Mouse (Mus musculus) mesoderm, embryonic 11.5 days (tissue): ENCODE results near the gene Hnrnph1.
A peak's percentile ranks its signal among the peaks of the same experiment; 100 is the strongest.
"Not testable (repeated sequence)": the region's sequence is repeated elsewhere in the genome, so short reads cannot be mapped to it uniquely, and the experiment has no call there.

Experiments
- DNase-seq: peaks from one replicate; pipeline ENCODE4 v3.0.0-alpha.2; 2012; ENCODE audit warnings: low read depth, low spot score

The Hnrnph1 gene

DNA sequence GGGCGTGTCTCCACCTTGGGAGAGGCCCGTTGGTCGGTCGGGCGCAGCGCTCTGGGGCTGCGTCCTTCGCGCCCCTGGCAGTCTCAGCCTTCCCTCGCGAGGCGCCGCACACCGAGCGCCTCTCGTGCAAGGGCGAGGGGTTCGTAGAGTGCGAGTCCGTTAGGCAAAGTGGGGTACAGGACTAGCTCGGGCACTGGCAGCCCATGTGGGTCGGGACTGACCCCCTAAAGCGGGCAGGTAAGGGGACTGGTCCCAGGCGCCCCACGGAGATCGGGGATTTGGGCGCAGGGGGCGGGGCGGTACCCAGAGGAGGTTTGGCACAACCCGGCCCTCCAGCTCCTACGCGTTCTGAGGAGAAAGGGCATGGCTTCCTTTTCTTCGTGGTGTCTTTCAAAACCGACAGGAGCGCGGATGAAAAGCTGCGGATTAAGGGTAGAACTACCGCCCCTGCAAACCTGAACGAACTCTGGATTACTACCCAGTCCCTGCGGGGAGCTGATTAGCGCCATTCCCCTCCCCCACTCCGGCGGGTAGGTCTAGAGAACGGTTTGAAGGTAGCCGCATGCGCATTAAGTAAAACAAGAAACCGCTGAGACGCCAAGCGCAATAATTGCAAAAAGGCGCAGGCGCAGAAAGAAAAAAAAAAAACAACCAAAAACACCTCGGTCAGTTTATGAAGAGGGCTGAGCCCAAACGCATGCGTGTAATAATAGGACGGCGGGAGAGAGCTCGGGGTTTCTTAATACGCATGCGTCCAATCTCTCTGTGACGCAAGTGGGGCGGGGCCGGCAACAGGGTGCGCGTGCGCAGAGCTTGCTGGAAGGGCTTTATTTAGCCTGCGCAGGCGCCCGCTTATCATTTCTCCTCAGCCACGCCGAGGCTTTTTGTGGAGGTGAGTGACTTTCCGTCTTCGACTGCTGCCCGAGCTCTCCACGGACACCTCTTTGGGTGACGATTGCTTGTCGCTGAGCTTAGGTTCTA is at the start of gene Hnrnph1:
Gene Hnrnph1, plus strand, starts transcription at position 80 of the 981 bp plus-strand sequence.
- DNase-seq = peak; percentile 99

DNA sequence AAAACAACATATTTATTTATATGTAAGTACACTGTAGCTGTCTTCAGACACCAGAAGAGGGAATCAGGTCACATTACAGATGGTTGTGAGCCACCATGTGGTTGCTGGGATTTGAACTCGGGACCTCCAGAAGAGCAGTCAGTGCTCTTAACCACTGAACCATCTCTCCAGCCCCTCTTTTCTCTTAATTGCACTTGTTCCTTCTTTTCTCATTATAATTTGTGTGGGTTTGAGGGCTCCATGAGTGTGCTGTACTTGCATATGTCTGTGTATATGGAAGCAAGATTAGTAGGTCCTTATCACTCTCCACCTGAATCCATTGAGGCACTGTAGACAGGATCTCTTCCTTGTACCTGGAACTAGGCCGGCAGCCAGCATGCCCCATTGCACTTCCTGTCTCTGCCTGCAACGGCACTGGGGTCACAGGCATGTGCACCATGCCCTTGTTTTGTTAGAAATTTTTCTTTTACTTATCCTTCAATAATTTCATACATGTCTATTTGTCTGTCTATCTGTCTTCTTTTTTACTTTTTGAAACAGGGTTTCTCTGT is 48.6 kb upstream of the Hnrnph1 start:
- no peak for DNase-seq

DNA sequence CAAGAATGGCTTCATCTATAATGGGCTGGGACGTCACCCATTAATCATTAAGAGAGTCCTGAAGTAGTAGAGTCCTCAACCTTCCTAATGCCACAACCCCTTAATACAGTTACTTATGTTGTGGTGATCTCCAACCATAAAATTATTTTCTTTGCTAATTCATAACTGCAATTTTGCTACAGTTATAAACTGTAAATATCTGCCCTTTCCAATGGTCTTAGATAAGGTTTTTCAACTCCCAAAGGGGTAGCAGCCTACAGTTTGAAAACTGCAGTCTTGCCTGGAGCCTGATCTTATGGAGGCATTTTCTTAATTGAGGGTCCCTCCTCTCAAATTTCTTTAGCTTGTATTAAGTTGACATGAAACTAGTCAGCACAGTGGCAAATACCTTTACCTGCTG is 47.4 kb upstream of the Hnrnph1 start:
- no peak for DNase-seq

- DNase-seq = no peak
Observed at GRCm38 (mm10) chr11:50333181-50333580, 43.6 kb upstream of the Hnrnph1 start.

DNA sequence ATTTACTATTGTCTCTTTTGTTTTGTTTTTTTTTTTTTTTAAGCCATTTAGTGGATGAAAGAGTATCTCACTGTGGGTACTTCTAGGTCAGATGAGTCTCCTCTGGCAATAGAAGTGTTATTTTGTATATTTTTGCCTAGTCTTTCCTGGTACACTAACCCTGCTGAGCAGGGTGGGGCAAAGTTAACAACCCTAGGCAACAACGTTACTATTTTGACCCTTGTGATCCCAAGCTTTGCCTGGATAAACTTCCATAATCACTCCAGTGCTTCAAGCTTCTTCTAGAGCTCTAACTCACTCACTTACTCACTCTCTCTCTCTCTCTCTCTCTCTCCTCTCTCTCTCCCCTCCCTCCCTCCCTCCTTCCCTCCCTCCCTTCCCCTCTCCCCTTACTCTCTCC is 40.7 kb upstream of the Hnrnph1 start:
- DNase-seq = no peak

DNA sequence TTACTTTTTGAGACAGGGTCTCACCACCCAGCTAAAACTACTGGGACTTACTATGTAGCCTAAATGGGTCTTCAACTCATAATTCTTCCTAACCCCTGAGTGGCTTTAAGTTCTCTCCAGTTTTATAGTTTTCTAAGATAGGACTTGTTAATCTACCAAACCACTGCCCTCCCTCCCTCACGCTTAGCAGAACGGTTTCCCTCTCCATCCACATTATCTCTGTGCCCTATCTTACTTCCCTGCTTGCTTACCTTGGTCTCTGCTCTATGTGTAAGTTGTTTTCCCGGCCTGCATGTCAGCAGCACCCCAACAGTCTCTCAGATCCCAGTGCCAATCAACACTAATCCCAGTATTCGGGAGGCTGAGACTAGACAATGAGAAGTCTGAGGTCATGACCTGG is 39.9 kb upstream of the Hnrnph1 start:
- no peak for DNase-seq

DNA sequence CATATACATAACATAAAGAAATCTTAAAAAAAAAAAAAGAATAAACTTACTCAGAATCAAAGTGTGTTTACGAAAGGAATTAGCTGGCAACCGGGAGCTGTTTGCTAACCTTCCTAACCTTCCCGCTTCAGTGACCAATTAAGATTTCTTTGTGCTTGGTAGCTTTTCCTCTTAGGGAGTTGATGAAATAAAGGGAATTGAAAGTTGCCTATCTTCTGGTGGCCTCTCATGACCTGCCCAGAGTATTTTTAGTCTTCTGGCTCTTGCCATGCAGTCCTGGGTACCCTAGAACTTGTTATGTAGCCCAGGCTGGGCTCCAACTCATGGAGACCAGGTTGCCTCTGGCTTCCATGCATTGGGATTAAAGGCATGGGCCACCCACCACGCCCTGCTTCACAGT is 31.3 kb upstream of the Hnrnph1 start:
- DNase-seq = no peak

GRCm38 (mm10) chr11:50346256-50347032 is 30.3 kb upstream of the Hnrnph1 start:
- no peak for DNase-seq

DNA sequence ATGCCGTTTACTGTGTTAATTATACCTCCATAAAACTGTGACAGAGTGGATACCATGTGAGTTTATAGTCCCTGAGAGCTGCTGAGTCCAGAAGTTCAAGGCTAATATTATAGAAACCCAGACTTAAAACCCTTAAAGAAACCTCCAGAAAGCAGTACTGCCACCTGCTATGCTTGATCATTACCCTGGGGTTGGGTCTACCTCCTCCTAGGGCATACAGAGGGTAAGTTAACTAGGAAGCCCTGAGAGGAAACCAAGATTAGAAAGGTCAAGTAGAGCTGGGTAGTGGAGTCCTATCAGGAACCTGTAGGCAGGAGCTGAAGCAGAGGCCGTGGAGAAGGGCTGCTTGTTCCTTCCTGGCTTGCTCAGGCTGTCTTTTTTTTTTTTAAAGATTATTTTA is 24.6 kb upstream of the Hnrnph1 start:
- DNase-seq = no peak

GRCm38 (mm10) chr11:50354162-50354561 is 22.6 kb upstream of the Hnrnph1 start, which contains the start of gene Cby3:
TSS of gene Cby3 (plus strand) at chr11:50354462.
- DNase-seq = no peak

DNA sequence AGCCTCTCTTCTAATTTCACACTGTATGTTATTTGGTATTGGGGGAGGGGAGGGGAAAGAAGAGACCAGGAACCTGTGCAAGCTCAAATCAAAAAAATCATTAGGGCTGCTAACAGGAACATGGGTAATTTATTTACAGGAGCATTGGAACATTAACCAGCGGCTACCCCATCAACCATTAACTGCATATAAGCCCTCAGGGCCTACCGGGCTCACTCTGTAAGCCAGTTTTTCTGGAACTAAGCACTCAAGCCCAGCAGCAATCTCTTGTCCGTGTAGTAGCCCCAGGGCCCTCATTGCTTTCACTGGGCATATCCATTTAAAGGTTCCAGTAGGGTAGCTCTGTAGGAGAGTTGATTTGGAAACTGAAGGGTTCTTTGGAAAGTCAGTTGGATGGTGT is 21.9 kb upstream of the Hnrnph1 start:
- DNase-seq = no peak

- DNase-seq = no peak
Observed at GRCm38 (mm10) chr11:50355395-50355794, 21.4 kb upstream of the Hnrnph1 start.

- peak; percentile 66 for DNase-seq
Observed at GRCm38 (mm10) chr11:50358950-50359861, 17.6 kb upstream of the Hnrnph1 start.

- DNase-seq = not testable (repeated sequence)
Observed at GRCm38 (mm10) chr11:50361282-50361681, 15.5 kb upstream of the Hnrnph1 start.

- peak; percentile 85 for DNase-seq
Observed at GRCm38 (mm10) chr11:50364548-50364947, 12.2 kb upstream of the Hnrnph1 start.

- no peak for DNase-seq
Observed at GRCm38 (mm10) chr11:50365322-50365721, 11.5 kb upstream of the Hnrnph1 start.

- DNase-seq = no peak
Observed at GRCm38 (mm10) chr11:50367531-50367930, 9.3 kb upstream of the Hnrnph1 start.

GRCm38 (mm10) chr11:50369360-50369911 is 7.4 kb upstream of the Hnrnph1 start:
- no peak for DNase-seq

DNA sequence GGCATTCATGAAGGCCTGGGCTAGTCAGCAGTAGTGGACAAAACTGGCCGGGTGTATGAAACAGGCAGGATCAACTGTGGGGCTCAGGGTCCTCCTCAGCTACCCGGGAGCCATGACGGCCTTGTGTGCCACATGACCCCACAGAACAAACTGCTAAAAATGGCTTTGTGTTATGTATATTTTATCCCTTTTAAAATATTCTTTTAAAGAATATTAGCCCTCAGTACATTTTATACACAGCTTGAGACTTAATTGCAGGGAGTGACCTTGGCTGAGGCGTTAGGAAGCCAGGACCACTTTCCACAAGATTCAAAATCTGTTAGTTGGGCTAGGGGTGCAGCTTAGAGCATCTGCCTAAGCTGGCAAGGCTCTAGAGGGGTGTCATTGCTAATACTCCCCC is 5.8 kb upstream of the Hnrnph1 start:
- DNase-seq = no peak

GRCm38 (mm10) chr11:50371399-50371841 is 5.4 kb upstream of the Hnrnph1 start:
- DNase-seq = peak; percentile 67

- no peak for DNase-seq
Observed at GRCm38 (mm10) chr11:50371911-50372310, 4.9 kb upstream of the Hnrnph1 start.
